Mouse (Mus musculus) midbrain, embryonic 14.5 days (tissue): ENCODE measurements around the gene Arhgef17. TPM values are rescaled to one million over a fixed set of nuclear protein-coding genes. Genes with fewer than 3 reads are reported as not detected.
A peak's percentile ranks its signal among the peaks of the same experiment; 100 is the strongest.

ENCODE experiments used
- ATAC-seq: fragments of 200-750 bp; cut with Nextera tagmentation; 2 replicates; pipeline ENCODE4 v1.8.0; 2017; ENCODE audit warnings: moderate number of reproducible peaks, moderate library complexity; ENCODE audit not compliant: low FRiP score, low TSS enrichment
- DNase-seq: peaks from one replicate; pipeline ENCODE4 v3.0.0-alpha.2; 2015
- H3K27ac ChIP-seq: fragments of 300-500 bp; sonication (generic); replicated peaks from 2 replicates; pipeline ENCODE4 v1.5.1; 2014; ENCODE audit warnings: mild to moderate bottlenecking, low read depth, low read length, moderate library complexity
- H3K27me3 ChIP-seq: fragments of 300-500 bp; sonication (generic); 2 replicates; pipeline ENCODE4 v1.6.1; 2014; ENCODE audit warnings: low read length, control low read depth, mixed read lengths; ENCODE audit not compliant: control insufficient read depth, insufficient read depth
- H3K36me3 ChIP-seq: fragments of 300-500 bp; sonication (generic); 2 replicates; pipeline ENCODE4 v1.6.1; 2014; ENCODE audit warnings: low read length, control low read depth; ENCODE audit not compliant: control insufficient read depth, insufficient read depth
- H3K4me1 ChIP-seq: fragments of 300-500 bp; sonication (generic); 2 replicates; pipeline ENCODE4 v1.6.1; 2014; ENCODE audit warnings: mild to moderate bottlenecking, antibody characterized with exemption, low read length, control low read depth; ENCODE audit not compliant: control insufficient read depth, insufficient read depth
- H3K4me2 ChIP-seq: fragments of 300-500 bp; sonication (generic); 2 replicates; pipeline ENCODE4 v1.6.1; 2014; ENCODE audit warnings: mild to moderate bottlenecking, low read length, moderate library complexity
- H3K4me3 ChIP-seq: fragments of 300-500 bp; sonication (generic); replicated peaks from 2 replicates; pipeline ENCODE4 v1.5.1; 2014; ENCODE audit warnings: low read depth, low read length
- H3K9ac ChIP-seq: fragments of 300-500 bp; sonication (generic); replicated peaks from 2 replicates; pipeline ENCODE4 v1.6.1; 2014; ENCODE audit warnings: mild to moderate bottlenecking, low read length, moderate library complexity
- H3K9me3 ChIP-seq: fragments of 300-500 bp; sonication (generic); 2 replicates; pipeline ENCODE4 v1.6.1; 2016; ENCODE audit warnings: low read length, control low read depth, mixed read lengths; ENCODE audit not compliant: control insufficient read depth
- WGBS: fragments of 180-500 bp; shearing (Covaris S2); extraction: QIAGEN DNeasy Blood & Tissue Kit; methylation state at CpG from one replicate; pipeline ENCODE4 v1.1.7; 2014; 5-methylcytosine and 5-hydroxymethylcytosine counted together
- polyA plus RNA-seq: library from polyadenylated mRNA; unstranded; fragments of >200 nt; fragmentation: Nextera tagmentation; extraction: Ambion mirVana; gene quantifications from 2 replicates; pipeline ENCODE4 v1.2.1, GENCODE M21; 2014

The Arhgef17 gene
- polyA plus RNA-seq, 1 experiment from 2014 or later = 12.1 TPM

DNA sequence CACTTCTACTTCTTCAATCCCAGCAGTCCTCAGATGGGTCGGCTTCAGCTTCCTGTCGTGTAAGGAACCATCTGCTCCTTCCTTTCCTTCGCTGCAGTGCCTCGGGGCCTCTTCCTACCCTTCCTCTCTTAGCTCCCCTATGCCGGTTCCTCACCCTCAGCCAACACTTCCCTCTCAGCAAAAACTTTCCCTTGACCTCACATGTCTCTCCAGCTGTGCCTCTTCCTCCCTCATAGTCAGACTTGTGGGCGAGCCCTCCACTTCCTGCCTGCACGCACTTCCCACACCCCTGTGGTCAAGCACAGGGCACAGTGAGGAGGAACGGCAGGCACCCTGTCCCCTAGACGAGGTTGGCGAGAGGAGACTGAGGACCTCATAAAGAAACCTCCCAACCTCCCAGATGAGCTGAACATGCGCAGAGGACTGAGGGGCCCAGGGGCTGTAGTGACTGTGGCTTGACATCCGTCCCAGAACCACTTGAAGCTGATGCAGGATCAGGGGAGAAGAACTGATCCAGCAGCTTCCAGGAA is 18.6 kb upstream of the Arhgef17 start:
- H3K4me2 ChIP-seq = no peak overlapping the region
- no peaks in the 10 kb centered on the region for H3K4me1 ChIP-seq
- H3K36me3 ChIP-seq = no peaks in the 10 kb centered on the region
- no peak overlapping the region for H3K4me3 ChIP-seq
- H3K27me3 ChIP-seq = no peaks in the 10 kb centered on the region
- no peak for DNase-seq
- H3K9ac ChIP-seq = no peak overlapping the region
- no peak for ATAC-seq
- 80% methylated on average over 12 of the region's 12 CpGs for WGBS
- H3K27ac ChIP-seq = no peak overlapping the region
- H3K9me3 ChIP-seq = no peaks in the 10 kb centered on the region

DNA sequence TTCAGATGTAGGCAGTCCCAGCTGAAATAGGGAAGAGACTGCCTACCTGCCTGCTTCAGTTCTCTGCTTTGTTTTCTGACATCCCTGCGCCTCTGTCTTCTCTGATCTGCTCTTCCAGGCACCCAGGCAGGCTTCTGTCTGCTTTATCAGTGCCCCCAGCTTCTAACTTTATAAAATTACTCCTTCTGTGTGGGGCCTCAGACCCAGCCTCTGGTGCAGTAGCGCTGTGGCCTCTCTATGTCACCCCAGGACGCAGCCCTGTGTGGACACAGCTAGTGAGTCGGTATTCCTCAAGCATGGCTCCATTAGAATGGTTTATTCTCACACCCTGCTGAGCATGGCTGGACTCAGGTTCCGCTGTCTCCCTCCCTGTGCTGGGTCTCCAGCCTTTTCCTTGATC is 18.1 kb upstream of the Arhgef17 start:
- H3K9me3 ChIP-seq = no peaks in the 10 kb centered on the region
- H3K27ac ChIP-seq = no peak overlapping the region
- DNase-seq (no peak), ATAC-seq (no peak)
- H3K27me3 ChIP-seq = no peaks in the 10 kb centered on the region
- H3K4me3 ChIP-seq = no peak overlapping the region
- WGBS = 55% methylated on average over 5 of the region's 5 CpGs
- no peaks in the 10 kb centered on the region for H3K36me3 ChIP-seq
- H3K4me1 ChIP-seq = no peaks in the 10 kb centered on the region
- H3K9ac ChIP-seq = no peak overlapping the region
- no peak overlapping the region for H3K4me2 ChIP-seq

DNA sequence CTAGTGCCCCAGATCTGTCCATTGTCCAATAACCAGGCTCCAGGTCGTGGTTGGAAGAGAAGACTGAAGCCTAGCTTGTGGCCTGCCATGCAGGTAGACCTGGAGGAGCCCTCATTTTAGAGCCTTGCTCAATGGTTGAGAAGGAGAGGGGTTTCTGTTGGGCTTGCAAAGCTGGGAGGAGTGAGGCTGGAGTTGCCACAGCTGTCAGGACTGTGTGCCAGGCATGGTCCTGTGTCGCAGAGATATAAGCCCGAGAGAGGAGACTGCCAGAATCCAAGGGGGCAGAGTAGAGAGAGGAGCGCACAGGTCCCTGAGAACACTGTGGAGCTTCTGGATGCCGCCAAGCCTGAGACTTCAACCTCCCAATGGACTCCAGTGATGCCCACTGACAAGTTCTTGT is 12.8 kb upstream of the Arhgef17 start:
- DNase-seq (no peak), ATAC-seq (no peak)
- H3K9me3 ChIP-seq = no peaks in the 10 kb centered on the region
- no peaks in the 10 kb centered on the region for H3K27me3 ChIP-seq
- no peak overlapping the region for H3K9ac ChIP-seq
- no peak overlapping the region for H3K4me3 ChIP-seq
- no peak overlapping the region for H3K27ac ChIP-seq
- H3K4me1 ChIP-seq = 0 out of 2 replicates have a peak, but pooled peaks cover 4% of the 10 kb centered on the region
- no peaks in the 10 kb centered on the region for H3K36me3 ChIP-seq
- no peak overlapping the region for H3K4me2 ChIP-seq
- 91% methylated on average over 5 of the region's 5 CpGs for WGBS

DNA sequence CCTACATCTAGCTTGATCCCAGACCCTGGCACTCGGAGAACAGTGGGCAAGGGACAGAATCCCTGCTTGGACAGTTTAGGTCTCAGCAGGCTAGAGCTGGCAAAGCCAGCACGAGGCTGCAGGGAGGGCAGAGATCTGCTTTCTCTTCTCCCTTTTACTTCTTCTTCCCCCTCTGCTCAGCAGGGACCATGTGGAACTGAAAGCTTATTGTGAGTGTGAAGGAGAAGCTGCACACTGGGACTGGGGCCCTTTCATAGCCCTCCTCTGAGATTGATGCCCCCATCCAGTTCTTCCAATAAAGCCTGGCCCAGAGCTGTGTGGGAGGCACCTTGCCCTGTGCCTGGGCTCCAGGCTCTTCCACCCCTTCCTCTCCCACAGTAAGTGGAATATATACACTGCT is 12.4 kb upstream of the Arhgef17 start:
- H3K36me3 ChIP-seq = no peaks in the 10 kb centered on the region
- H3K27ac ChIP-seq = no peak overlapping the region
- no peak overlapping the region for H3K4me2 ChIP-seq
- H3K9me3 ChIP-seq = no peaks in the 10 kb centered on the region
- no peak for DNase-seq
- H3K27me3 ChIP-seq = no peaks in the 10 kb centered on the region
- ATAC-seq = no peak
- H3K9ac ChIP-seq = no peak overlapping the region
- H3K4me3 ChIP-seq = no peak overlapping the region
- WGBS = 87% methylated on average over 2 of the region's 2 CpGs
- H3K4me1 ChIP-seq = 0 out of 2 replicates have a peak, but pooled peaks cover 4% of the 10 kb centered on the region

DNA sequence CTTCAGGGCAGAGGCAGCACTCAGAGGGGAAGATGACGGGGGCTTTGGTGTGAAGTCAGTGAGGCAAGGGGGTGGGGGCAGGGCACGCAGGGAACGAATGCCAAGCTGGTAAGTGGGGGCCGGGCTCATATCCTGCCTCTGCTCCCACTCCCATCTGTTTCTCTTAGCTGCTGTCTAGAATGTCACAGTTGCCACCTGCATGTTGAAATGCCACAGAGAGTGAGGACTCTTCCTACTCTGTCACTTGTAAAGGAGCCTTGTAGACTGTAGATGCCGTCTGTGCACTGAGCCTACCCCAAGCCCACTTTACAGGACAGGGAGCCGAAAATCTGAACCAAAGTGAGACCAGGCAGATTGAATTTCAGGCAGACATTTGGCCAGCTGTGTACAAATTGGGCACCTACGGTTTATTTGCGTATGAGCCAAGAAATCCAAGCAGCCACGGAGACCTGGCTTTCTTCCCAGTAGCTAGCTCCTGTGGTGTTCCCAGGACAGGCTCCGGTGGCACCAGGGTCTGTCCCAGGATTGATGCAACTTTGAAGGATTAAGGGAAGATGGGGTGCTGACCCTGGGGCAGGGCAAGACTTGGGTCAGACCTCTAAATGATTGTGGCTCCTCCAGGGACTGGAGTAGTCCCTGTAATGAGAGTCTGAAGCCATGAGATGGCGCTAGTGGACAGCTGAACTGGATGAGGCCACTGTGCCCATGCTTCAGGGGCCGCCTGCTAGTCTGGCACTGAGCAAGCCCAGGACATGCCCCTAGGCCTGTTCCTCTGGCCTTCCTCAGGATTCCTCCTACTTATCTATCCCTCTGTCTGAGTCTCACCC is 11.1 kb upstream of the Arhgef17 start:
- 54% methylated on average over 12 of the region's 12 CpGs for WGBS
- H3K4me3 ChIP-seq = no peak overlapping the region
- no peak overlapping the region for H3K9ac ChIP-seq
- peak; percentile 76 for DNase-seq
- H3K4me2 ChIP-seq = no peak overlapping the region
- H3K4me1 ChIP-seq = 0 out of 2 replicates have a peak, but pooled peaks cover 4% of the 10 kb centered on the region
- no peaks in the 10 kb centered on the region for H3K9me3 ChIP-seq
- no peaks in the 10 kb centered on the region for H3K36me3 ChIP-seq
- H3K27me3 ChIP-seq = no peaks in the 10 kb centered on the region
- H3K27ac ChIP-seq = no peak overlapping the region
- ATAC-seq = peak; percentile 29; the same call in 1 of the 2 replicates

DNA sequence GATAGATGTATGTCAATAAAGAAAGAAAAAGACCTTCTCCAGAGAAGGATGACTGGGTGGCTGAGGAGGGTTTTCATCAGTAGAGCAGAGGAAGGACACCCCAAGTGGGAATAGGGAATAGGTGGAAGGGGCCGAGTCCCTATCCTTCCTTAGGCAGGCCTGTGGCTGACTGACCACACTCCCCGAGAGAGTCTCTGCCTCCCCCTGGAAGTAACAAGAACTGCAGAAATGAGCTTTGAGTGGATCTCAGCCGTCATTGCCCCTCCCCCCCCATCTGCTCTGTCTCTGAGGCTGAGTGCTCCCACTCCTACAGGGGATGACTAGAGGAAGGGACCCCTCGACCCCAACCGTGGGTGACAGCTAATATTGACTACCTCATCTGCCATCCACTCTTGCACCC is 9.3 kb upstream of the Arhgef17 start:
- H3K4me1 ChIP-seq = 0 out of 2 replicates have a peak, but pooled peaks cover 4% of the 10 kb centered on the region
- no peak overlapping the region for H3K4me3 ChIP-seq
- no peaks in the 10 kb centered on the region for H3K9me3 ChIP-seq
- no peak overlapping the region for H3K27ac ChIP-seq
- H3K4me2 ChIP-seq = no peak overlapping the region
- H3K27me3 ChIP-seq = no peaks in the 10 kb centered on the region
- DNase-seq (no peak), ATAC-seq (no peak)
- no peak overlapping the region for H3K9ac ChIP-seq
- 43% methylated on average over 5 of the region's 5 CpGs for WGBS
- H3K36me3 ChIP-seq = no peaks in the 10 kb centered on the region

DNA sequence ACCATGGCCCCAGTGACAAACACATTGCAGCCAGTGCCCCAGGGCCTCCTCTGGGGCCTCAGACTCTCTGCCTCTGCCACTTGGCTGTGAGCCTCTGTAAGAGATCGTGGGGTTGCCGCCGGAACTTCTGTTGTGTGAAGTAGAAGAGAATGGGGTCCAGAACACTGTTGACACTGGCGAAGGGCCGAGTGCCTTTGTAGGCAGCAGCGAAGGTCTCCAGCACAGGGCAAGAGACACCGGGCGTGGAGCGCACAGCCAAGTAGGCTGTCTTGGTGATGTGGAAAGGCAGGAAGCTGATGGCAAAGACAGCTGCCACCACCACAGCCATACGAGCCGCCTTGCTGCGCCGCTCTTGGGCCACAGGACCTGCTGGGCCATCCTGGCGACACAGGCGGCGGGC is 6.2 kb upstream of the Arhgef17 start:
- Histone ChIP-seq H3K4me3 (no peak overlapping the region), H3K36me3 (no peaks in the 10 kb centered on the region), H3K27ac (no peak overlapping the region), H3K4me2 (no peak overlapping the region), H3K4me1 (0 out of 2 replicates have a peak, but pooled peaks cover 3% of the 10 kb centered on the region), H3K9me3 (no peaks in the 10 kb centered on the region), H3K27me3 (no peaks in the 10 kb centered on the region), H3K9ac (no peak overlapping the region)
- DNase-seq (no peak), ATAC-seq (no peak)
- WGBS = 90% methylated on average over 16 of the region's 16 CpGs

DNA sequence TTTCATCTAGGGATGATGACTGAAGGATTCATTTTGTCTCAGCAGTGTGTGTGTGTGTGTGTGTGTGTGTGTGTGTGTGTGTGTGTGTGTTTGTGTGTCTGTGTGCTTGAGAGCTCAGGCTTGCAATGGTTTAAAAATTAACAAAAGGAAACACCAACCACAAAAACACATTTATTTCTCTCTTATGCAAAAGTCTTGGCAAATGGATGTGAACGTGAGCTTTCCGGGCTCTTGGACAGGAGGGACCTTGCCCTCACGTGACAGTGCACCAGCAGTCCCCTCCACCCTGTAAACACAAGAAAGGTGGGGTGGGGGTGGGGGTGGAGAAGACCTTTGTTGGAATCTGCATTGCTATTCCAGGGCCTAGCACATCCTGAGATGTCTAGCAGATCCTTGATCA is 5.6 kb upstream of the Arhgef17 start:
- WGBS = 90% methylated on average over 3 of the region's 3 CpGs
- H3K27ac ChIP-seq = no peak overlapping the region
- 0 out of 2 replicates have a peak, but pooled peaks cover under 1% of the 10 kb centered on the region for H3K27me3 ChIP-seq
- H3K4me2 ChIP-seq = no peak overlapping the region
- H3K4me3 ChIP-seq = no peak overlapping the region
- DNase-seq (no peak), ATAC-seq (no peak)
- H3K36me3 ChIP-seq = no peaks in the 10 kb centered on the region
- no peaks in the 10 kb centered on the region for H3K9me3 ChIP-seq
- H3K4me1 ChIP-seq = 0 out of 2 replicates have a peak, but pooled peaks cover under 1% of the 10 kb centered on the region
- H3K9ac ChIP-seq = no peak overlapping the region

DNA sequence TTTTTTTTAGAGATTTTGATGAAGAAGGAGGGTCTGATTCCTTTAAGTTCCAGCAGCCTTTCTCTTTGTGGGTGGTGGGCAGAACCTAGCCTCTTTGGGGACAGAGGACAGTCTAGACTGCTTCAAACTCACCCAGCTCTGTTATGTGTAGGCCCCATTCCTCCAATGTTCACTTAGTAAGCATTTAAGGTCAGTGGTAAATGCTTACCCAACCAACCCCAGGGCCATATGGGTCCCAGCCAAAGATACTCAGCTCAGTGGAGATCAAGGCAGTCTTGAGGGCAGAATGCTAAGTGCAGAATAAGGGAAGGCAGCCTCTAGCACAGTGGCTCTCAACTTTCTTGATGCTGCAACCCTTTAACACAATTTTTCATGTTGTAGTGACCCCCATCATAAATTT is 1.6 kb upstream of the Arhgef17 start:
- Histone ChIP-seq H3K9me3 (no peaks in the 10 kb centered on the region), H3K4me2 (no peak overlapping the region), H3K9ac (no peak overlapping the region), H3K4me3 (no peak overlapping the region), H3K36me3 (no peaks in the 10 kb centered on the region), H3K27me3 (peaks cover 32% of the 10 kb centered on the region), H3K4me1 (peaks cover 4% of the 10 kb centered on the region; the same call in 1 of the 2 replicates), H3K27ac (no peak overlapping the region)
- ATAC-seq (no peak), DNase-seq (no peak)
